Mouse (Mus musculus): Measurements from ENCODE around the gene Bbx.

DNA sequence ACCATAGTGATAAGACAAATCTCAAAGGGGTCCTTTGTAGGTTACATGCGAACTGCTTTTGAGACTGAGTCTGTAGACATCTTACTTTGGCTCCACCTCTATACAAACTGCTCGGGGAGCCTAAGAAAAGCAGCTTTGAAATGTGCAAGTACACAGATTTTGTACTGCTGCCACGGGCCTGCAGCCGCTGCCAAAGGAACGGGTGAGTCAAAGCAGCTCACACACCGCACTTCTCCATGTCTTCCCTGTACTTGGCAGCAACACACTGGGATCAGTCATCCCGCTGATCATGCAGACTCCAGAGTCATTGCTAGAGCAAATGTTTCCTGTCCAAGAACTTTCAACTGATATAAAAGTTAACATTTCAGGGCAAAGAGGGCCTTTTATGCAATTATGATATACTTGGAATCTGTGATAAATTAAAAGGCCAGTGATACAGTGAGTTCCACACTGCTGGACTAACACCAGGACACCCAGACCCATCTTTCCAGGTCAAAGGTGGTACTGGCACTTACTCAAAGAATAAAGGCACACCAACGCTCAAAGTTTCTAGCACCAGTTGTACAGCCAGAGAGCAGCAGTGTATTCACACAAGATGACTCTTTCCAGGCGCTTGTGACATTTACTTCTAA lies 122.7 kb downstream of the Bbx start:
- no peak for TF ChIP-seq GATA1 (IDR thresholded peaks at IDR 0.05; ENCODE audit: borderline replicate concordance, low read length)
- no peak for TF ChIP-seq CTCF (IDR thresholded peaks at IDR 0.05; ENCODE audit: low read depth, low read length)
- TF ChIP-seq GATA2 (IDR thresholded peaks at IDR 0.05; ENCODE audit: borderline replicate concordance, low read depth, low read length), result no peak
